Mouse (Mus musculus) midbrain, embryonic 15.5 days (tissue): Measurements from ENCODE around the gene Sertad4. TPM values are rescaled to one million over a fixed set of nuclear protein-coding genes. Genes with fewer than 3 reads are reported as not detected.

Source experiments
- ATAC-seq: fragments of 200-750 bp; cut with Nextera tagmentation; replicated peaks from 2 replicates; pipeline ENCODE4 v1.8.0; 2017; ENCODE audit warnings: moderate TSS enrichment
- H3K27ac ChIP-seq: fragments of 300-500 bp; sonication (generic); 2 replicates; pipeline ENCODE4 v1.5.1; 2015; ENCODE audit warnings: mild to moderate bottlenecking, inconsistent platforms
- H3K27me3 ChIP-seq: fragments of 300-500 bp; sonication (generic); replicated peaks from 2 replicates; pipeline ENCODE4 v1.6.1; 2015; ENCODE audit warnings: inconsistent platforms
- H3K36me3 ChIP-seq: fragments of 300-500 bp; sonication (generic); replicated peaks from 2 replicates; pipeline ENCODE4 v1.6.1; 2015; ENCODE audit warnings: inconsistent platforms
- H3K4me1 ChIP-seq: fragments of 300-500 bp; sonication (generic); 2 replicates; pipeline ENCODE4 v1.6.1; 2015; ENCODE audit warnings: inconsistent platforms
- H3K4me2 ChIP-seq: fragments of 300-500 bp; sonication (generic); 2 replicates; pipeline ENCODE4 v1.6.1; 2015; ENCODE audit warnings: inconsistent platforms, mild to moderate bottlenecking, moderate library complexity
- H3K4me3 ChIP-seq: fragments of 300-500 bp; sonication (generic); 2 replicates; pipeline ENCODE4 v1.5.1; 2015; ENCODE audit warnings: mild to moderate bottlenecking, inconsistent platforms
- H3K9ac ChIP-seq: fragments of 300-500 bp; sonication (generic); 2 replicates; pipeline ENCODE4 v1.6.1; 2015; ENCODE audit warnings: mild to moderate bottlenecking, inconsistent platforms
- H3K9me3 ChIP-seq: fragments of 300-500 bp; sonication (generic); 2 replicates; pipeline ENCODE4 v1.6.1; 2016; ENCODE audit warnings: inconsistent platforms
- WGBS: fragments of 180-500 bp; shearing (Covaris S2); methylation state at CpG from one replicate; pipeline ENCODE4 v1.1.7; 2015; ENCODE audit warnings: mixed read lengths; 5-methylcytosine and 5-hydroxymethylcytosine counted together
- polyA plus RNA-seq: library from polyadenylated mRNA; unstranded; fragments of >200 nt; fragmentation: Nextera tagmentation; extraction: Ambion mirVana; gene quantifications from 2 replicates; pipeline ENCODE4 v1.2.1, GENCODE M21; 2015

Gene Sertad4
- polyA plus RNA-seq, 1 experiment from 2014 or later = 30.7 TPM

- Histone ChIP-seq H3K27ac (no peak overlapping the region), H3K27me3 (no peaks in the 10 kb centered on the region), H3K9ac (no peak overlapping the region), H3K4me3 (no peak overlapping the region), H3K4me2 (no peak overlapping the region), H3K9me3 (no peaks in the 10 kb centered on the region), H3K4me1 (peaks cover 3% of the 10 kb centered on the region; the same call in 1 of the 2 replicates), H3K36me3 (no peaks in the 10 kb centered on the region)
- no peak for ATAC-seq
- WGBS = 78% methylated on average over 3 of the region's 3 CpGs
These were observed 8.9 kb upstream of the Sertad4 start for GRCm38 (mm10) chr1:192864440-192864839.

- 0 out of 2 replicates have a peak overlapping the region, but pooled peaks have one; percentile 17 for H3K27ac ChIP-seq
- 71% methylated on average over 5 of the region's 5 CpGs for WGBS
- ATAC-seq = no peak
- H3K4me1 ChIP-seq = peaks cover 4% of the 10 kb centered on the region
- H3K36me3 ChIP-seq = no peaks in the 10 kb centered on the region
- no peak overlapping the region for H3K4me3 ChIP-seq
- H3K9ac ChIP-seq = no peak overlapping the region
- no peaks in the 10 kb centered on the region for H3K27me3 ChIP-seq
- no peak overlapping the region for H3K4me2 ChIP-seq
- H3K9me3 ChIP-seq = no peaks in the 10 kb centered on the region
These were observed 5.9 kb upstream of the Sertad4 start for GRCm38 (mm10) chr1:192861305-192861960.

GRCm38 (mm10) chr1:192860273-192860672 lies 4.7 kb upstream of the Sertad4 start:
- ATAC-seq = no peak
- Histone ChIP-seq H3K9me3 (no peaks in the 10 kb centered on the region), H3K36me3 (no peaks in the 10 kb centered on the region), H3K9ac (no peak overlapping the region), H3K4me1 (peaks cover 13% of the 10 kb centered on the region), H3K4me2 (no peak overlapping the region), H3K4me3 (no peak overlapping the region), H3K27ac (no peak overlapping the region), H3K27me3 (no peaks in the 10 kb centered on the region)
- WGBS = 54% methylated on average over 6 of the region's 6 CpGs

DNA sequence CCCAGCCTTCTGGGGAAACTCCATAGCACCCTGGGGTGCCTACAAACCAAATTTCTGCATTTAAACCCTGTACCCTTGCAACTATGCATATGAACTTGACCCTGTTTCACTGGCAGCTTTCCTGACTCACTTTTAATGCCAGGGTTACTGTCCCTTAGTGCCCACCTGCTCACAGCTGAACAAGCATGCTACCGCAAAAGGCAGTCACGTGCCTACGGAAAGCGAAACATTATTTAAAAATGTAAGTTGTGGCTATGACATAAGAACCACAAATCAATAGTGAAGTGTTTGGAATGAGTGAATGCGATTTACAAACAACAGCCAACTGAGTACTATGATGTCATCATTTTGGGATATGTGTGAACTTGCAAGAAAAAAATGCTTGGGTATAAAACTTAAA lies 2.0 kb upstream of the Sertad4 start:
- WGBS = 90% methylated on average over 5 of the region's 5 CpGs
- H3K36me3 ChIP-seq = no peaks in the 10 kb centered on the region
- ATAC-seq = no peak

GRCm38 (mm10) chr1:192856931-192857330 lies 1.4 kb upstream of the Sertad4 start:
- no peak for ATAC-seq
- 63% methylated on average over 6 of the region's 6 CpGs for WGBS

More for the DNA sequence above, 2.0 kb upstream of the Sertad4 start:
- no peaks in the 10 kb centered on the region for H3K27me3 ChIP-seq
- H3K4me2 ChIP-seq = no peak overlapping the region
- no peak overlapping the region for H3K9ac ChIP-seq
- no peaks in the 10 kb centered on the region for H3K9me3 ChIP-seq
- H3K4me3 ChIP-seq = no peak overlapping the region
- H3K4me1 ChIP-seq = peaks cover 32% of the 10 kb centered on the region
- H3K27ac ChIP-seq = no peak overlapping the region

DNA sequence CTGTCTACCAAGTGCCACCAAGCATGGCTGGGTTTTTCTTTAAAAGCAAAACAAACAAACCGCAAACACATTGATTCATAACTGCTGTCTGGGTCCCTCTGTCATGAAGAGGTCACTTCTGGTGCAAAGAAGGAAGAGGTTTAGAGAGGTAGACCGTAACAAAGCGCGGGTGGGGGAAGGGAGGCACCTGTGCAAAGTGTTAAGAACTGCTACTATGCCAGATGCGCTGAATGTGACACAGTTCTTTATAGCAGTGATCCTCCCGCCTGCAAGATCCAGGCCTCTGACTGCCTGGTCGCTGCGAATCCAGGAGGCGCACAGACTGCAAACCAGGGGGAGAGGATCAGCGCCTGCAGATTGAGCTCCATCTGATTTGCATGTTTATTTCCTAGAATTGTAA lies 855 bp upstream of the Sertad4 start:
- Histone ChIP-seq H3K36me3 (no peaks in the 10 kb centered on the region), H3K4me3 (peak overlapping the region; percentile 78; the same call in 1 of the 2 replicates), H3K4me1 (peaks cover 41% of the 10 kb centered on the region), H3K4me2 (peak overlapping the region; percentile 89; the same call in 1 of the 2 replicates), H3K27me3 (no peaks in the 10 kb centered on the region), H3K9ac (no peak overlapping the region), H3K9me3 (no peaks in the 10 kb centered on the region), H3K27ac (peak overlapping the region; percentile 97; the same call in 1 of the 2 replicates)
- no peak for ATAC-seq
- WGBS = 11% methylated on average over 10 of the region's 10 CpGs

More at GRCm38 (mm10) chr1:192856931-192857330, 1.4 kb upstream of the Sertad4 start:
- Histone ChIP-seq H3K4me2 (no peak overlapping the region), H3K36me3 (no peaks in the 10 kb centered on the region), H3K9me3 (no peaks in the 10 kb centered on the region), H3K4me3 (no peak overlapping the region), H3K27ac (no peak overlapping the region), H3K27me3 (no peaks in the 10 kb centered on the region), H3K9ac (no peak overlapping the region), H3K4me1 (peaks cover 38% of the 10 kb centered on the region)

DNA sequence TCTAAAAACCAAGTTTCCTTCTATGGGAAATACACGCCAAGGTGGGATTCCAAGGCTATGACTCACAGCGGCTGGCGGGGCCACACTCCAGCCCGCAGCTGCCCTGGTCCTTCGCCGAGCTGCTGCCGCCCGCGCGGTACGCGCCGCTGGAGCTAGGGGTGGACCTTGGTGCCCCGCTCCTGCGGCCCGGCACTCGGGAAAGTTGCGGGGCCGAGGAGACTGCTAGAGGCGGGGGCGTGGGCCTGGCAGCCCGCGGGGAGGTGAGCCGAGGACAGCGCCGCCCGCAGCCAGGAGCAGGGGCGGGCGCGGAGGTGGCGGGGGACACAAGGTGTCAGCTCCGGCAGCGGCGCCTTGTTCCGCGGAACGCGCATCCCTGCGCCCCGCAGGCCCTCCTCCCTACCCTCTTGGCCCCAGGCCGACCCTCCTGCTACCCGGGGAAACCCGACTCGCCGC lies 711 bp downstream of the Sertad4 start:
- peaks cover 50% of the 10 kb centered on the region for H3K4me1 ChIP-seq
- peak overlapping the region; percentile 89 for H3K4me2 ChIP-seq
- peak; percentile 51 for ATAC-seq
- peak overlapping the region; percentile 97 for H3K27ac ChIP-seq
- H3K9ac ChIP-seq = peak overlapping the region; percentile 97
- H3K4me3 ChIP-seq = peak overlapping the region; percentile 78
- H3K27me3 ChIP-seq = no peaks in the 10 kb centered on the region
- H3K9me3 ChIP-seq = no peaks in the 10 kb centered on the region
- H3K36me3 ChIP-seq = no peaks in the 10 kb centered on the region
- WGBS = under 1% methylated on average over 45 of the region's 45 CpGs

GRCm38 (mm10) chr1:192853988-192854818 lies 1.4 kb downstream of the Sertad4 start:
- no peaks in the 10 kb centered on the region for H3K9me3 ChIP-seq
- peak overlapping the region; percentile 78 for H3K4me3 ChIP-seq
- H3K27me3 ChIP-seq = no peaks in the 10 kb centered on the region
- peaks cover 50% of the 10 kb centered on the region for H3K4me1 ChIP-seq
- peaks cover 5% of the 10 kb centered on the region for H3K36me3 ChIP-seq
- peak overlapping the region; percentile 89 for H3K4me2 ChIP-seq
- H3K27ac ChIP-seq = peak overlapping the region; percentile 97
- 4% methylated on average over 19 of the region's 19 CpGs for WGBS
- ATAC-seq = peak; percentile 9; the same call in 1 of the 2 replicates
- H3K9ac ChIP-seq = peak overlapping the region; percentile 97

DNA sequence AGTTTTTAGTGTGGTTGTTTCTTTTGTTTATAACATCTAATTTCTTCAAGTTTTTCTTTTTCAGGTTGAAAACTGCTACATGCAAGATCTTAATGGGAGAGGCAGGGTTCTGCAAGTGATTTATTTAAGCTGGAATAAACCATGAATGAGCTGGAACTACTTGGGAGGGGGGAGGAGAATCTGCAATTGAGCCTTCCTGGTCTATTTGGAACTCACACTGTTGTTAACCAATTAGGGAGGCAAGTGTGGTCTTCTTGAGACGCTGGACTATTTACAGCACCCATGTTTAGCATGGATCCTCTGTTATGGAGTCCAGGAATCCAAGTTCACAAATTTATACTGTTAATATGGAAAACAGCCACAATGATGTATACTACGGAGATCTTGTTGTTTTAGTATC lies 2.1 kb downstream of the Sertad4 start:
- H3K4me2 ChIP-seq = peak overlapping the region; percentile 89
- H3K9ac ChIP-seq = 0 out of 2 replicates have a peak overlapping the region, but pooled peaks have one; percentile 97
- H3K4me1 ChIP-seq = peaks cover 50% of the 10 kb centered on the region
- 37% methylated on average over 2 of the region's 2 CpGs for WGBS
- peaks cover 12% of the 10 kb centered on the region for H3K36me3 ChIP-seq
- H3K9me3 ChIP-seq = no peaks in the 10 kb centered on the region
- no peak for ATAC-seq
- H3K27me3 ChIP-seq = no peaks in the 10 kb centered on the region
- no peak overlapping the region for H3K27ac ChIP-seq
- peak overlapping the region; percentile 78 for H3K4me3 ChIP-seq

- no peak for ATAC-seq
- peaks cover 50% of the 10 kb centered on the region for H3K4me1 ChIP-seq
- H3K9me3 ChIP-seq = no peaks in the 10 kb centered on the region
- no peak overlapping the region for H3K4me3 ChIP-seq
- peaks cover 14% of the 10 kb centered on the region for H3K36me3 ChIP-seq
- H3K27ac ChIP-seq = peak overlapping the region; percentile 73; the same call in 1 of the 2 replicates
- H3K27me3 ChIP-seq = no peaks in the 10 kb centered on the region
- H3K9ac ChIP-seq = peak overlapping the region; percentile 27; the same call in 1 of the 2 replicates
- peak overlapping the region; percentile 89 for H3K4me2 ChIP-seq
These were observed 3.5 kb downstream of the Sertad4 start for GRCm38 (mm10) chr1:192852047-192852446.

GRCm38 (mm10) chr1:192851640-192852039 lies 3.9 kb downstream of the Sertad4 start:
- 6% methylated on average over 6 of the region's 6 CpGs for WGBS

GRCm38 (mm10) chr1:192851126-192851525 lies 4.4 kb downstream of the Sertad4 start:
- peak overlapping the region; percentile 11; the same call in 1 of the 2 replicates for H3K4me3 ChIP-seq
- no peaks in the 10 kb centered on the region for H3K27me3 ChIP-seq
- 7% methylated on average over 2 of the region's 2 CpGs for WGBS
- ATAC-seq = no peak
- peak overlapping the region; percentile 73 for H3K27ac ChIP-seq
- H3K4me1 ChIP-seq = peaks cover 46% of the 10 kb centered on the region
- H3K36me3 ChIP-seq = peaks cover 14% of the 10 kb centered on the region
- H3K4me2 ChIP-seq = peak overlapping the region; percentile 89
- no peaks in the 10 kb centered on the region for H3K9me3 ChIP-seq
- peak overlapping the region; percentile 27 for H3K9ac ChIP-seq

More at GRCm38 (mm10) chr1:192851640-192852039, 3.9 kb downstream of the Sertad4 start:
- peak overlapping the region; percentile 27 for H3K9ac ChIP-seq
- H3K4me2 ChIP-seq = peak overlapping the region; percentile 89
- H3K4me1 ChIP-seq = peaks cover 50% of the 10 kb centered on the region
- no peaks in the 10 kb centered on the region for H3K9me3 ChIP-seq
- peak; percentile 27; the same call in 1 of the 2 replicates for ATAC-seq
- peaks cover 14% of the 10 kb centered on the region for H3K36me3 ChIP-seq
- peak overlapping the region; percentile 11; the same call in 1 of the 2 replicates for H3K4me3 ChIP-seq
- H3K27me3 ChIP-seq = no peaks in the 10 kb centered on the region
- peak overlapping the region; percentile 73 for H3K27ac ChIP-seq
